Mouse (Mus musculus) embryonic facial prominence, embryonic 14.5 days (tissue): ENCODE results near the gene Ino80b. TPM values are rescaled to one million over a fixed set of nuclear protein-coding genes. Genes with fewer than 3 reads are reported as not detected.

Source experiments
- ATAC-seq: fragments of 200-750 bp; cut with Nextera tagmentation; 2 replicates; pipeline ENCODE4 v1.8.0; 2017; ENCODE audit warnings: low read depth, moderate number of reproducible peaks, moderate TSS enrichment
- DNase-seq: peaks from one replicate; pipeline ENCODE4 v3.0.0-alpha.2; 2015; ENCODE audit warnings: low spot score
- H3K27ac ChIP-seq: fragments of 300-500 bp; sonication (generic); replicated peaks from 2 replicates; pipeline ENCODE4 v1.5.1; 2014; ENCODE audit warnings: low read depth, mild to moderate bottlenecking, low read length, moderate library complexity
- H3K27me3 ChIP-seq: fragments of 300-500 bp; sonication (generic); replicated peaks from 2 replicates; pipeline ENCODE4 v1.6.1; 2014; ENCODE audit warnings: low read length; ENCODE audit not compliant: control insufficient read depth, insufficient read depth
- H3K36me3 ChIP-seq: fragments of 300-500 bp; sonication (generic); 2 replicates; pipeline ENCODE4 v1.6.1; 2014; ENCODE audit warnings: low read length, mixed read lengths; ENCODE audit not compliant: control insufficient read depth, insufficient read depth
- H3K4me1 ChIP-seq: fragments of 300-500 bp; sonication (generic); 2 replicates; pipeline ENCODE4 v1.6.1; 2014; ENCODE audit warnings: antibody characterized with exemption, low read length; ENCODE audit not compliant: control insufficient read depth, insufficient read depth
- H3K4me2 ChIP-seq: fragments of 300-500 bp; sonication (generic); 2 replicates; pipeline ENCODE4 v1.6.1; 2014; ENCODE audit warnings: low read depth, mild to moderate bottlenecking, low read length, moderate library complexity, mixed read lengths
- H3K4me3 ChIP-seq: fragments of 300-500 bp; sonication (generic); 2 replicates; pipeline ENCODE4 v1.5.1; 2014; ENCODE audit warnings: low read depth, mild to moderate bottlenecking, low read length
- H3K9ac ChIP-seq: fragments of 300-500 bp; sonication (generic); 2 replicates; pipeline ENCODE4 v1.6.1; 2014; ENCODE audit warnings: low read depth, mild to moderate bottlenecking, low read length, moderate library complexity, mixed read lengths
- H3K9me3 ChIP-seq: fragments of 300-500 bp; sonication (generic); 2 replicates; pipeline ENCODE4 v1.6.1; 2016; ENCODE audit warnings: low read length; ENCODE audit not compliant: control insufficient read depth
- WGBS: fragments of 180-500 bp; shearing (Covaris S2); extraction: QIAGEN DNeasy Blood & Tissue Kit; methylation state at CpG from one replicate; pipeline ENCODE4 v1.1.7; 2014; 5-methylcytosine and 5-hydroxymethylcytosine counted together
- polyA plus RNA-seq: library from polyadenylated mRNA; unstranded; fragments of >200 nt; fragmentation: Nextera tagmentation; extraction: Ambion mirVana; gene quantifications from 2 replicates; pipeline ENCODE4 v1.2.1, GENCODE M21; 2014

Gene Ino80b
- polyA plus RNA-seq, 1 experiment from 2014 or later, result 14.1 TPM

DNA sequence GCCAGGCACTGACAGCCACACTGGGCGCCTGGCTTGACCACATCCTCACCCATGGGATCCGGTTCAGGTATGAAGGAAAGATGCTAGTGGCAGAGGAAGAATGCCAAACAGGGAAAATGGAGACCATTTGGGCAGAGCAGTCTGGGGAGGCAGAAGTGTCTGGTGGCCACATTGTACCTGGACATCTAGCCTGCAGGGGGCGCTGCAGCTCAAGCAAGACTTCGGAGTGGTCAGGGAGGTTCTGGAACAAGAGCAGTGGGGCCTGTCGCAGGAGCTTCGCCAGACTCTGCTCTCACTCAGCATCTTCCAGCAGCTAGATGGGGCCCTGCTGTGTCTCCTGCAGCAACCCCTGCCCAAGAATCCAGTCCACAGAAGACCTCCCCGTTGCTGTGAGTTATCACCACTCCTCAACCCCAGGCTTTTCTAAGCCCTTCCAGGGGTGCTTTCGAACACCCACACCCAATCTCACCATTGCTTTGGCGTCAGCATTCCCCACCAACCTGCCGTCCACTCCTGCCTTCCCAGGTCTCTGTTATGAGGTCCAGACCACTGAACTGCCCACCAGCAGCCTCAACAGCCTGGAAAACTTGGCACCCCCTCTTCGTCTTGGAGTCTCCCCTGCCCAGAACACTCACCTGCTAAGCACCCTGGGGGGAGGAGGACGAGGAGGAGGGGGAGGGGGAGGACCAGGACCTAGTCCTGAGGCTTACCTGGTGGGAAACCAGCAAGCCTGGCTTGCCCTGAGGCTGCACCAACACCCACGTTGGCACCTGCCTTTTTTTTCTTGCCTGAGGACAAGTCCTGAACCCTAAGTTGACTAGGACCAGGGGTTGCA lies 17.4 kb downstream of the Ino80b start:
- DNase-seq (peak; percentile 75), ATAC-seq (peak; percentile 48)
- Histone ChIP-seq H3K36me3 (peaks cover 7% of the 10 kb centered on the region; the same call in 1 of the 2 replicates), H3K4me1 (peaks cover 16% of the 10 kb centered on the region), H3K4me2 (peak overlapping the region; percentile 90), H3K27me3 (no peaks in the 10 kb centered on the region), H3K27ac (peak overlapping the region; percentile 67; the same call in 1 of the 2 replicates), H3K4me3 (peak overlapping the region; percentile 91), H3K9ac (peak overlapping the region; percentile 86), H3K9me3 (no peaks in the 10 kb centered on the region)
- 35% methylated on average over 12 of the region's 13 CpGs for WGBS

DNA sequence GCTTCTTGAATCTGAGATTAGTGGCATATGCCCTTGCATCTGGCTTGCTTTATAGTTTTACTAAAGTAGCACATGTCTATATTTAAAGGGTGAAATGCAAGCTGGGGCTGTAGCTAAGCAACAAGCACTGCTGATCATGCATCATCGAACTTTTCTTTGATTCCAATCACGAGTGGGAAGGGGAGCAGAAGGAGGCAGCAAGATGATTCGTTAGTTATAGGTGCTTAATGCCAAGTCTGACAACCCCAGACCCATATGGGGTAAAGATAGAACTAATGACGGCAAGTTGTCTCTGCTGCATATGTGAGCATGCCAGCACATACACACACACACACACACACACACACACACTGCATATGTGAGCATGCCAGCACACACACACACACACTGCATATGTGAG lies 21.1 kb downstream of the Ino80b start:
- H3K4me2 ChIP-seq, result no peak overlapping the region
- no peak for DNase-seq
- WGBS, result 67% methylated on average over 4 of the region's 4 CpGs
- peaks cover 12% of the 10 kb centered on the region for H3K4me1 ChIP-seq
- H3K9me3 ChIP-seq, result no peaks in the 10 kb centered on the region
- no peak overlapping the region for H3K27ac ChIP-seq
- no peak overlapping the region for H3K4me3 ChIP-seq
- no peak for ATAC-seq
- 0 out of 2 replicates have a peak, but pooled peaks cover 3% of the 10 kb centered on the region for H3K36me3 ChIP-seq
- H3K27me3 ChIP-seq, result 0 out of 2 replicates have a peak, but pooled peaks cover 5% of the 10 kb centered on the region
- H3K9ac ChIP-seq, result no peak overlapping the region

DNA sequence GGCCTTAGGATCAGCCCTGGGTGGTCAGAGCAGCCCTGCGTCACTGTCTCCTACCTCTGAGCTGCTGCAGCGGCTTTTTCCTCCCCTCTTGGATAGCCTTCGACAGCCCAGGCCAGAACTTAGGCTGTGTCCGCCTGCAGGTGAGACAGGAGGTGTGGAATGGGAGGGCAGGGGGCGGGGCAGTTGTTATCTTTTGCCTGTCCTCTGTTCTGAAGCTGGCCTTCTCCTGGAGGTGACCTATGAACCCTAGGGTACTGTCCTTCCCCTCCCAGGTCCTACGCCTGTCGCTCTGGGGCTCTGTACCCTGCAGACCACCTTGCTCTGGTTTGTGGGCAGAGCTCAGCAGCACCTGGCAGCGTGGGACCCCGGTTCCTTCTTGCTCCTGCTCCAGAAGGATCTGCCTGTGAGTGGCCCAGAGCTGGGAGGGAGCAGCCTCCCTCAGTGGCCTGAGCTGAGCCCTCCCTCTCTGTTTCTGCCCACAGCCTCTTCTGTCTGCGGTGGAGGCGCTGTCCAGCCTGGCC lies 22.0 kb downstream of the Ino80b start:
- H3K9ac ChIP-seq, result peak overlapping the region; percentile 73
- no peak overlapping the region for H3K4me3 ChIP-seq
- peak overlapping the region; percentile 97 for H3K4me2 ChIP-seq
- DNase-seq, result no peak
- no peaks in the 10 kb centered on the region for H3K9me3 ChIP-seq
- no peak overlapping the region for H3K27ac ChIP-seq
- WGBS, result 52% methylated on average over 11 of the region's 11 CpGs
- H3K36me3 ChIP-seq, result 0 out of 2 replicates have a peak, but pooled peaks cover 3% of the 10 kb centered on the region
- 0 out of 2 replicates have a peak, but pooled peaks cover 5% of the 10 kb centered on the region for H3K27me3 ChIP-seq
- ATAC-seq, result no peak
- peaks cover 9% of the 10 kb centered on the region for H3K4me1 ChIP-seq

DNA sequence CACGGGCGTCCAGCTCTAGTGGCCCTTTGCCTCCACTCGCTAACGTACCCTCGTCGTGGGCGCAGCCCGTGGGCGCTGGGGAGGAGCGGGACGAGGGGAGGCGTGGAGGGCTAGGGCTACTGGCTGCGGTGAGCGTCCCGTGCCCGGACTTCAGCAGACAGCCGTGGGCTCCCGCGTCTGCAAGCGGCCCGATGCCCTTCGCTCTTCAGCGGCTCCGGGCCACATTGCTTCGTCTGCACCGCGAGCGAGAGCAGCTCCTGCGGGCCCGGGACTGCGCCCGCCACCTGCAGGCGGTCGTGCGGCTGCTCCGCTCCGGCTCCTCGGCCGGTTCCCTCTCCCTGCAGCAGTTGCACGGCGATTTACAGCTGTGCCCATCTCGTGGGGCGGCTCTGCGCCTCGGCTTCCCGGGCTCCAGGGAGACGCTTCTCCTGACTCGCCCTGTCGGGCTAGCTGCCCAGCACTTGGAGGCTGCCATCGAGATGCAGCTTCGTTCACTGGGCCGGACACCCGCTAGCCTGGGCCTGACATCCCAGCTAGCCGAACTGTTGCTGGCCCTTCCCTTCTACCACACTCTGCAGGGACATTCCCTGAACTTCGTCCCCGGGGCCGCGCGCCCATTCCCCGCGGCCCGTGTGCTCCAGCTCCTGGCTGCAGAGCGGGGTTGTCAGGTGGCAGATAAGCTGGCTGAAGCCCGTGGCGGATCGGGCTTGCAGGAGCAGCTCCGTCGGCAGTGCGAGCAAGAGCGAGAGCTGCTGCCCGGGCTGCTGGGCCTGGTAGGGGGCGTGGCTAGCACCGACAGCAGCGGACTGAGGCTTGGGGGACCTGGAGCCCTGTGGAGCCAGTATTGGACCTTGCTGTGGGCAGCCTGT lies 23.3 kb downstream of the Ino80b start:
- Histone ChIP-seq H3K9ac (peak overlapping the region; percentile 73), H3K4me2 (peak overlapping the region; percentile 97), H3K27me3 (0 out of 2 replicates have a peak, but pooled peaks cover 5% of the 10 kb centered on the region), H3K4me1 (peaks cover 5% of the 10 kb centered on the region; the same call in 1 of the 2 replicates), H3K9me3 (no peaks in the 10 kb centered on the region), H3K27ac (peak overlapping the region; percentile 74), H3K4me3 (peak overlapping the region; percentile 73), H3K36me3 (0 out of 2 replicates have a peak, but pooled peaks cover 3% of the 10 kb centered on the region)
- DNase-seq (peak; percentile 79), ATAC-seq (peak; percentile 82)
- under 1% methylated on average over 58 of the region's 74 CpGs for WGBS

DNA sequence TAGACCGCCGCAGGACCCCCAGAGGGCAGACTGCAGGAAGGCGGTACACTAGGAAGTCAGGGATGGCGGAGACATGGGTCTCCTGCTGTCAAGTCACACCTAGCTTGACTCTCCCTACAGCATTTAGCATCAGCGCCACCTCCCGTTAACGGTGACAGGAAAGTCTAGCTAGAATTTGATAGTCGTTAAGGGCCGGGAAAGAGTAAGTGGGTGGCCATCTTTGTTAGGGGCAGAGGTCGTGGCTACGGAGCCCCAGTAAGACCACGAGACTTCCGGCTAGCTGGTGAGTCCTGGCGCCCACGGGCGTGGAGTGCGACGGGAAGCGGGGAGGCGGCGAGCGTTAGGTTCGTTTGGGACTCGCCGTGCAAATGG lies 23.9 kb downstream of the Ino80b start, which contains the start of the genes Ccdc142 and Gm42688:
Ccdc142 (plus strand) TSS at position 286 of the 372 bp plus-strand sequence.
Gm42688 (plus strand) TSS at position 302 of the 372 bp plus-strand sequence.
- Histone ChIP-seq H3K9me3 (no peaks in the 10 kb centered on the region), H3K27ac (peak within 1 kb of the TSS; percentile 74), H3K9ac (peak within 1 kb of the TSS; percentile 73), H3K4me1 (peaks cover 5% of the 10 kb centered on the region; the same call in 1 of the 2 replicates), H3K4me2 (peak within 1 kb of the TSS; percentile 97), H3K27me3 (0 out of 2 replicates have a peak, but pooled peaks cover 5% of the 10 kb centered on the region), H3K4me3 (peak within 1 kb of the TSS; percentile 73), H3K36me3 (0 out of 2 replicates have a peak, but pooled peaks cover 3% of the 10 kb centered on the region)
- 2% methylated on average over 11 of the region's 25 CpGs for WGBS
- peak; percentile 94 for DNase-seq
- ATAC-seq, result peak; percentile 89

DNA sequence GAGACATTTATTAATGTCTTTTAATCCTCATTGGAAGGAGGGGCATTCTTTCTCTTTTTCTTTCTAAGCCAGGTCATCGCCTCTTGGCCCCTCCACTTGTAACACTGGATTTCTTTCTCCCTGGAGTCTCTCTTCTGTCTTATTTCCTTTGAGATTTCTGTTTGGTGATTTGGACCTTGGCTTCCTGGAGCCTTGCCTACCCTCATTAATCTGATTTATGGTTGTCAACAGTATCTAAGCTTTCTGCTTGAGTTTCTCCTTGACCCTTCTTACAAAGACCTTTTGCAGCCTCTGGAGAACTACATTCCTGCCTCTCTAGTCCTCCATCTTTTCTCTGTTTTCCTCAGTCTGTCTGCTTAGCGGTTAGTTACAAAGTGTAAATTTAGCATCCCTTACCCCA lies 26.8 kb downstream of the Ino80b start:
- Histone ChIP-seq H3K36me3 (no peaks in the 10 kb centered on the region), H3K9me3 (peaks cover 4% of the 10 kb centered on the region; the same call in 1 of the 2 replicates), H3K4me3 (no peak overlapping the region), H3K4me1 (peaks cover 5% of the 10 kb centered on the region; the same call in 1 of the 2 replicates), H3K27ac (no peak overlapping the region), H3K27me3 (0 out of 2 replicates have a peak, but pooled peaks cover 5% of the 10 kb centered on the region), H3K9ac (no peak overlapping the region), H3K4me2 (no peak overlapping the region)
- DNase-seq, result no peak
- WGBS, result 63% methylated on average over 2 of the region's 2 CpGs
- ATAC-seq, result no peak

DNA sequence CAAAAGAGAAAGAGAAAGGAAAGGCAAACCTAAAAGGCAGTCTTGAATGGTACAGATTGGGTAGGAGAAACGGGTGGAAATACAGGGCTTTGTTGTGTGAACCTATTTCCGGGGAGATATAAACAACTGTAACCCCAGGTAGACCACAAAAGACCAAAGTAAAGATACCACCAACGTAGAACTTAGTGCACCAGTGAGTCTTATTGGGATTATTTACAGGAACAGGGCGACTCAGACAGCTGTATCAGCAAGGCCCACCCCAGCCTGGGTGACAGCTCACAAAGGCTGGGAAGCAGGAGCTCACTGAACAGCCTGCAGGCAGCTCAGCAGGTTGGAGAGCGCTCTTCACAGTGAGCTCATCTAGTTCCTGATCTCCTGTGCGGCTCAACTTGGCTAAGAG lies 29.3 kb downstream of the Ino80b start:
- H3K9ac ChIP-seq, result no peak overlapping the region
- no peak overlapping the region for H3K4me3 ChIP-seq
- ATAC-seq (no peak), DNase-seq (no peak)
- no peak overlapping the region for H3K4me2 ChIP-seq
- WGBS, result 41% methylated on average over 6 of the region's 6 CpGs
- H3K27me3 ChIP-seq, result 0 out of 2 replicates have a peak, but pooled peaks cover 5% of the 10 kb centered on the region
- peaks cover 4% of the 10 kb centered on the region; the same call in 1 of the 2 replicates for H3K9me3 ChIP-seq
- no peak overlapping the region for H3K27ac ChIP-seq
- H3K36me3 ChIP-seq, result no peaks in the 10 kb centered on the region
- H3K4me1 ChIP-seq, result no peaks in the 10 kb centered on the region
